Mouse (Mus musculus) E14TG2a.4 (cell line): ENCODE data around the gene Dqx1.

Experiments used
- H3K27me3 ChIP-seq: 2 replicates; pipeline ENCODE4 v1.6.1; 2014; ENCODE audit warnings: low read length, control low read depth; ENCODE audit not compliant: insufficient read depth
- H3K36me3 ChIP-seq: 2 replicates; pipeline ENCODE4 v1.6.1; 2014; ENCODE audit warnings: low read length, control low read depth; ENCODE audit not compliant: insufficient read depth
- H3K4me1 ChIP-seq: replicated peaks from 2 replicates; pipeline ENCODE4 v1.6.1; 2014; ENCODE audit warnings: low read depth, low read length, control low read depth
- H3K4me3 ChIP-seq: replicated peaks from 2 replicates; pipeline ENCODE4 v1.5.1; 2014; ENCODE audit warnings: mild to moderate bottlenecking, low read length
- H3K9me3 ChIP-seq: 2 replicates; pipeline ENCODE4 v1.6.1; 2014; ENCODE audit warnings: low read length, control low read depth
- CTCF ChIP-seq: conservative IDR thresholded peaks from 2 replicates; pipeline ENCODE4 v1.5.1; 2014; ENCODE audit warnings: low read length
- NANOG ChIP-seq: IDR thresholded peaks from 2 replicates; pipeline ENCODE4 v1.6.1; 2014; ENCODE audit warnings: borderline replicate concordance, low read length, mixed read lengths
- POU5F1 ChIP-seq: IDR thresholded peaks from 2 replicates; pipeline ENCODE4 v1.6.1; 2014; ENCODE audit warnings: low read length, borderline replicate concordance

Gene Dqx1

DNA sequence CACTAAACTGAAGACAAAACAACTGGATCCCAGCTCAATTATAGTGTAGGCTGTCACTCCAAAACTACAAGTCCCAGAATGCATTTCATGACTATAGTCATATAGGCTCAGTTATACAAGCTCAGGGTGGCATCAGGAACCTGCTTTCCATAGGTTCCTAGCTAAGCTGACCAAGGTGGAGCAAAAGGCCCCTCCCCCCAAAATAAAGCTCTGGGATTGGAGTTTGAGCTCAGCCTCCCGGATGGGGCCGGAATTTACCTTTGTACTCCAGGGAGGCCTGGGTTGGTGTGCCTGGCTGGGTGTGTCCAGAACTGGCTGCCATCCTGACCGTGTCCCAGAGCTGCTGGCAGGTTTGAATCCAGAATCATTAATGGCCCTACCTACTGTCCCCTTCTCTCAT, at the start of gene Dqx1:
TSS of gene Dqx1 (plus strand) at position 55 of the 400 bp plus-strand sequence.
- H3K4me1 ChIP-seq = peaks cover 47% of the 10 kb centered on the region
- H3K9me3 ChIP-seq = no peaks in the 10 kb centered on the region
- peaks cover 22% of the 10 kb centered on the region for H3K36me3 ChIP-seq
- peaks cover 16% of the 10 kb centered on the region for H3K27me3 ChIP-seq
- peak within 1 kb of the TSS; percentile 43 for H3K4me3 ChIP-seq
- TF ChIP-seq NANOG = no peak
- TF ChIP-seq POU5F1 = no peak
- TF ChIP-seq CTCF = no peak

DNA sequence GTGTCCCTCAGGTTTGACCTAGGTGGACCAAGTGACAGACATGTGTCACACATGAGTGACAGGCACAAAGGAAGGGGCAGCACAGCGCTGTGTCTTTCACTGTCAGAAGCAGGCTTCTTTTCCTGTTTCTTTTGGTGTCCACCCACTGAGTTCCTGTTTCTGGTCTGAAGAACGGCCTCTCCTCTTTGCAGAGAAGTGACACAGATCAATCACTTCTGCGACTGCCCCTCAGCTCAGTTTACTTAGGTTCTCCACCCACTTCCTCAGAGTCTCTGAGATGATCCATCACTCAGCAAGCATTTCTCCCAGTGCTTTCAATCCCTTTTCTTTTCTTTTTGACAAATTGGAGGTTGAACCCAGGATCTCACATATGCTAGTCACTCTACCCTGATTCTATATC, 49.0 kb upstream of the Dqx1 start:
- Histone ChIP-seq H3K36me3 (peaks cover 2% of the 10 kb centered on the region; the same call in 1 of the 2 replicates), H3K9me3 (peaks cover 44% of the 10 kb centered on the region), H3K27me3 (no peaks in the 10 kb centered on the region), H3K4me1 (no peaks in the 10 kb centered on the region), H3K4me3 (no peak overlapping the region)
- TF ChIP-seq CTCF (no peak), POU5F1 (no peak), NANOG (no peak)

- TF ChIP-seq CTCF (no peak), POU5F1 (no peak), NANOG (no peak)
- peaks cover 50% of the 10 kb centered on the region for H3K9me3 ChIP-seq
- H3K36me3 ChIP-seq = peaks cover 2% of the 10 kb centered on the region; the same call in 1 of the 2 replicates
- H3K4me3 ChIP-seq = no peak overlapping the region
- no peaks in the 10 kb centered on the region for H3K27me3 ChIP-seq
- H3K4me1 ChIP-seq = no peaks in the 10 kb centered on the region
These were observed 47.6 kb upstream of the Dqx1 start for GRCm38 (mm10) chr6:83010010-83010409.

- Histone ChIP-seq H3K4me3 (no peak overlapping the region), H3K9me3 (peaks cover 50% of the 10 kb centered on the region), H3K27me3 (no peaks in the 10 kb centered on the region), H3K4me1 (no peaks in the 10 kb centered on the region), H3K36me3 (peaks cover 2% of the 10 kb centered on the region; the same call in 1 of the 2 replicates)
- TF ChIP-seq NANOG (no peak), POU5F1 (no peak), CTCF (no peak)
These were observed 46.4 kb upstream of the Dqx1 start for GRCm38 (mm10) chr6:83011255-83011654.

- peaks cover 50% of the 10 kb centered on the region for H3K9me3 ChIP-seq
- TF ChIP-seq CTCF = no peak
- no peak for TF ChIP-seq NANOG
- no peak for TF ChIP-seq POU5F1
- no peaks in the 10 kb centered on the region for H3K27me3 ChIP-seq
- no peaks in the 10 kb centered on the region for H3K4me1 ChIP-seq
- H3K4me3 ChIP-seq = no peak overlapping the region
- peaks cover 2% of the 10 kb centered on the region; the same call in 1 of the 2 replicates for H3K36me3 ChIP-seq
These were observed 45.9 kb upstream of the Dqx1 start for GRCm38 (mm10) chr6:83011756-83012155.

- H3K27me3 ChIP-seq = no peaks in the 10 kb centered on the region
- no peaks in the 10 kb centered on the region for H3K4me1 ChIP-seq
- H3K36me3 ChIP-seq = peaks cover 2% of the 10 kb centered on the region; the same call in 1 of the 2 replicates
- peaks cover 51% of the 10 kb centered on the region for H3K9me3 ChIP-seq
- TF ChIP-seq POU5F1 (no peak), CTCF (no peak), NANOG (no peak)
- H3K4me3 ChIP-seq = no peak overlapping the region
These were observed 44.2 kb upstream of the Dqx1 start for GRCm38 (mm10) chr6:83013444-83013843.

GRCm38 (mm10) chr6:83014482-83015466, 42.9 kb upstream of the Dqx1 start:
- Histone ChIP-seq H3K36me3 (peaks cover 2% of the 10 kb centered on the region; the same call in 1 of the 2 replicates), H3K27me3 (no peaks in the 10 kb centered on the region), H3K9me3 (peaks cover 48% of the 10 kb centered on the region), H3K4me1 (no peaks in the 10 kb centered on the region), H3K4me3 (no peak overlapping the region)
- TF ChIP-seq POU5F1 = no peak
- TF ChIP-seq CTCF = no peak

GRCm38 (mm10) chr6:83015749-83016148, 41.9 kb upstream of the Dqx1 start:
- H3K4me3 ChIP-seq = no peak overlapping the region
- H3K9me3 ChIP-seq = peaks cover 38% of the 10 kb centered on the region
- peaks cover 2% of the 10 kb centered on the region; the same call in 1 of the 2 replicates for H3K36me3 ChIP-seq
- TF ChIP-seq POU5F1 (no peak), CTCF (no peak), NANOG (no peak)
- peaks cover under 1% of the 10 kb centered on the region; the same call in 1 of the 2 replicates for H3K27me3 ChIP-seq
- no peaks in the 10 kb centered on the region for H3K4me1 ChIP-seq
